Mouse (Mus musculus): ENCODE data around the gene Aloxe3. TPM values are rescaled to one million over a fixed set of nuclear protein-coding genes. Genes with fewer than 3 reads are reported as not detected.

Aloxe3 gene
- total RNA-seq, 1 experiment from 2014 or later: not detected

GRCm38 (mm10) chr11:69106842-69107241 lies 18.9 kb upstream of the Aloxe3 start:
- no peak for ATAC-seq (replicated peaks; ENCODE audit: low read depth, poor library complexity, severe bottlenecking)

GRCm38 (mm10) chr11:69107676-69108075 lies 18.0 kb upstream of the Aloxe3 start:
- ATAC-seq (replicated peaks; ENCODE audit: low read depth, poor library complexity, severe bottlenecking): no peak

DNA sequence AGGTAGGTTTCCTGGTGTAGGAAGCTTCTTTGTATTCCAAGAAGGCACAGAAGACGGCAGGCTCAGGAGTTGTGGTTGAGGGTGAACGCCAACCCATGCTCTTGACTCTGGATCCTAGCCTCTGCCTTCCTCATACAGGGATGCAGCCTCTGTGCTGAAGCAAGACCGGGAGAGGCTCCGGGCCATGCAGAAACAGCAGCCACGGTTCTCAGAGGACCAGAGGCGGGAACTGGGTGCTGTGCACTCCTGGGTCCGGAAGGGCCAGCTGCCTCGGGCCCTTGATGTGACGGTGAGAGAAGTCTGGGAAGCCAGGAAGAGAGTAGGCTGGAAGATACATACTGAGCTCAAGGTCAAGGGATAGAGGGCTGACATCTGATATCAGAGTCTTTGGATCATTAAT lies 17.5 kb upstream of the Aloxe3 start:
- ATAC-seq (replicated peaks; ENCODE audit: low read depth, poor library complexity, severe bottlenecking): no peak

DNA sequence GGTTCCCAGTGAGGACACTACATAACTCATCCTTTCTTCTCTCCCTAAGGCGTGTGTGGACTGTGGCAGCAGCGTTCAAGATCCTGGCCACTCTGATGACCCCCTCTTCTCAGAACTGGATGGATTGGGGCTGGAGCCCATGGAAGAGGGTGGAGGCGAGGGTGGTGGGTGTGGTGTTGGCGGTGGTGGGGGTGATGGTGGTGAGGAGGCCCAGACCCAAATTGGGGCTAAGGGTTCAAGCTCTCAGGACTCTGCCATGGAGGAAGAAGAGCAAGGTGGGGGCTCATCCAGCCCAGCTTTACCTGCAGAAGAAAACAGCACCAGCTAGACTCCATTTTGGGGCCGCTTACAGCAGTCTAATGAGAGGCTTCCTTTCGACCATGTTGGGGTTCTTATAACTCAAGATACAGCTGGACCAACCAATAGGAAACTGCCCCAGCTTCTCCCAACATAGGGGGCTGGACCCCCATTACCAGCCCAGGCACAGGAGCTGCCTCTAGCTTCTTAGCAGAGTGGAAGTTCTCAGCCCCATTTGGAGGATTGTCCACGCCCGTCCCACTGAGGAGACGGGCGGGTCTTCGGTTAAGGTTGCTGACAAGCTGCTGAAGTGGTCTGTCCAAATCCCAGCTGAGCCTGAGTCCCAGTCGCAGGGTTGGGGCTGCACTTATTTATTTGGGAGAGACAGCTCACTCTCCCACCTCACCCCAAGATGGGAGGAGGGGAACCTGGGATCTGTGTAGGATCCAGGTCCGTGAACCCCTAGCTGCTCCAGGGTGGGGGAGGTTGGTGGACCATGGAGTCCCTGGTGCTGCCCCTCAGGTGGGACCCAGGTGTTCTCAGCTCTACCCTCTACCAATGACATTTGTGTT lies 16.4 kb upstream of the Aloxe3 start:
- ATAC-seq (replicated peaks; ENCODE audit: low read depth, poor library complexity, severe bottlenecking): no peak

- ATAC-seq (replicated peaks; ENCODE audit: low read depth, poor library complexity, severe bottlenecking): peak; percentile 61
Observed at GRCm38 (mm10) chr11:69110319-69111046, 15.2 kb upstream of the Aloxe3 start.

DNA sequence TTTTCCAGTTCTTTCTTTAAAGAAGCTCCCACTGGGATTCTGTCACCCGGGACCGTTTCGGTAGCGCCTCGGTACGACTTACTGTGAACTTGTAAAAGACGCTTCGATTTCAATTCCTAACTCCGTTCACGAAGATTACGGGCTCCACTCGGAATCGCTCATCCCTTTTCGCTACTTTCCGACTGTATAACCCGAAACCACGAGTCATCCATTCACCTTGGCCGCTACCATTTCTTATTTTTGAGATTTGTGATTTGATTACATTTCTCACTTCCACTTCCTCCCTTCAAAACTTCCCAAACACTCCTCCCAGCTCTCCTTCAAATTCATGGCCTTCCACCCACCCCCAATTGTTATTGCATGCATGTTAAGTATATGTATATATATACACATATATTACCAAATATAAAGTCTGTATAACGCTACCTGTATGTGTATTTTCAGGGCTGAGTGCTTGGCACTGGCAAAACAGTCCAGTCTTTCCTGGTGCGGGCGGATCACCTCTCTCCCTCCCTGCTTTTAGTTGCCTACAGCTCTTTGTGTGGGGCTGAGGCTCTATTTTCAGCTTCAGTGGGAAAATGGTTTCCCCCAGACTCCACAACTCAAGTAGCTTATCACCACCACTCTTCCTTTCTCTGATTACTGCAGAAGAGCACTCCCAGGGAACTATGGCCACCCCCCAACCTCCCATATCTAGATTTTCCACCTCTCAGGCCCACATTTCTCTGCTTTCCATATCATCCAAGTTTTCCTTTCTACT lies 14.5 kb upstream of the Aloxe3 start:
- ATAC-seq (replicated peaks; ENCODE audit: low read depth, poor library complexity, severe bottlenecking): 0 out of 2 replicates have a peak, but pooled peaks have one; percentile 6

DNA sequence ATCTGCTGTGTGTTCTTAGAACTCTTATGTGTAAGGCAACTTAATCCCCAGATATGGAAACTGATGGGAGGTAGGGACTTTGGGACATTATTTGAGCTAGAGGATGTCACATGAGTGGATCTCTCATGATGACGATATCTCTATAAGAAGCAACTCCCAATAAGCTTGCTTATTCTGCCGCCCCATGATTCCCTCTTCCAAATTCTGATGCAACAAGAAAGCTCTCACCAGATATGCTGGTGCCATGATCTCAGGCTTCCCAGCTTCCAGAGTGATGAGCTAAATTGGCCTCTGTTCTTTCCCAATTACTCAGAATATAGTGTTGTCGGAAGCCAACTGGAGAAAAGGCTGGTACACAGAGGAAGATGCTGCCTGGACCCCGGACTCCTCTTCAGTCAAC lies 13.8 kb upstream of the Aloxe3 start:
- ATAC-seq (replicated peaks; ENCODE audit: low read depth, poor library complexity, severe bottlenecking): no peak

GRCm38 (mm10) chr11:69114018-69114417 lies 11.7 kb upstream of the Aloxe3 start:
- no peak for ATAC-seq (replicated peaks; ENCODE audit: low read depth, poor library complexity, severe bottlenecking)

GRCm38 (mm10) chr11:69114621-69115020 lies 11.1 kb upstream of the Aloxe3 start:
- no peak for ATAC-seq (replicated peaks; ENCODE audit: low read depth, poor library complexity, severe bottlenecking)

DNA sequence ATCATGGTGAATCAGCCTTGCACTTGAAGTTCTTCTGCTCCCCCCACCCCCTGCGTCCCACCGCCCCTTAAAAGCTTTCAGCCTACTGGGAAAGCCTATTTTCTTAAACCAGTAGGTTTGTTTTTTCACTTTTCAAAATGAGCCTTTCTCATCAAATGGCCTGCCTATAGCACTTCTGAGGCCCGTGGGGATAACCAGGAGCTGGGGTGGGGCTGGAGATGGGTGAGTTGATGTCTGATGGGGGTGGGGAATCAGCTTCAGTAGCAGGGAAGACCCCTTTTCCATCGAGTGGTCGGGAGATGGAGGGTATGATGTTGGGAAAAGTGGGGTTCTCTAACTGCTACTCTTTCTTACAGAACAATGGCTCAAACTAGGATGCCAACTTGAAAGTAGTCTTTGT lies 8.9 kb upstream of the Aloxe3 start:
- no peak for ATAC-seq (replicated peaks; ENCODE audit: low read depth, poor library complexity, severe bottlenecking)

- peak; percentile 37 for ATAC-seq (replicated peaks; ENCODE audit: low read depth, poor library complexity, severe bottlenecking)
Observed at GRCm38 (mm10) chr11:69117737-69118695, 7.7 kb upstream of the Aloxe3 start.

DNA sequence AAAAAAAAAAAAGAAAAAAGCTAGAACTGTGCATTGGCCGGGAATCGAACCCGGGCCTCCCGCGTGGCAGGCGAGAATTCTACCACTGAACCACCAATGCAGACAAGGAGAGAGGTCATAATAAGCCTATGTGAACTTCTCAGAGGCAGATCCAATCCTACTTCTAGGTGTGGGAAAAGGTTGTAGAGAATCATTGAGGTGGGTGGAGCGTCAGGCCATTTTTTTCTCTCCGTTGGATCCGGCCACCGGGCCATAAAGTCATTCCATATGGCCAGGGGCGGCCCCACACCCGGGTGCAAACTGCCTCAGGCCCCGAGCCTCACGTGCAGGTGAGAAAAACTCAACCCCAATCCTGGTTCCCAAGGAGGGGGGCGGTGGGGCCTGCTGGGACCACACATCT lies 6.9 kb upstream of the Aloxe3 start:
- ATAC-seq (replicated peaks; ENCODE audit: low read depth, poor library complexity, severe bottlenecking): peak; percentile 13; the same call in 1 of the 2 replicates

GRCm38 (mm10) chr11:69119446-69120155 lies 6.1 kb upstream of the Aloxe3 start:
- ATAC-seq (replicated peaks; ENCODE audit: low read depth, poor library complexity, severe bottlenecking): no peak

GRCm38 (mm10) chr11:69120221-69121000 lies 5.3 kb upstream of the Aloxe3 start, which contains the start of gene Hes7:
Gene Hes7, plus strand, starts transcription at chr11:69120404.
- ATAC-seq (replicated peaks; ENCODE audit: low read depth, poor library complexity, severe bottlenecking): no peak

GRCm38 (mm10) chr11:69121001-69121740 lies 4.5 kb upstream of the Aloxe3 start:
- no peak for ATAC-seq (replicated peaks; ENCODE audit: low read depth, poor library complexity, severe bottlenecking)

DNA sequence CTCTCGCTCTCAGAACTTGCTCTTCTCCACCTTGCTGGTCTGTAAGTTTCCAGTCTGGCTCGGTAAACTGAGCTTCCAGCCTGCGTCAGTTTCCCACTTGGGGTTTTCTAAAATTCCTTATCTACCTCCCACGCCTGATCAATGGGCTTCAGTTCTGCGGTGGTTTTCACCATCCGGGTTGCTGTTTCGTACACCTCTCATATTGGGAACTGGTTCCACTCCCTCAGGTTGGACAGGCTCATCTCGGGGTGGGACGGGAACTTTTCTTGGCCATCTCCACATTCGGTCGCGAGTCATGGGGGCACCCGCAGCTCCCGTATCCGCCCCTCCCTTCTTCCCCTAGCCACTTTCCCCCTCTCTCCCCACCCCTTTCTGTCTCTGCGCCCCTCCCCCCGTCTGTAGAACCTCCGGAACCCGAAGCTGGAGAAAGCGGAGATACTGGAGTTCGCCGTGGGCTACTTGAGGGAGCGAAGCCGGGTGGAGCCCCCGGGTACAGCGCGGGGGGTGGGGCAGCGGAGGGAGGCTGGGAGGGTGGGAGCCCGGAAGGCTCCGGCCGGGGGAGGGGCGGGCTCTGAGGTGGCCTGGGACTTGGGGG lies 3.9 kb upstream of the Aloxe3 start:
- no peak for ATAC-seq (replicated peaks; ENCODE audit: low read depth, poor library complexity, severe bottlenecking)

Measured in common myeloid progenitor, adult 5-6 weeks (primary cell).